Mouse (Mus musculus): ENCODE data around the gene Ap2s1. TPM values are rescaled to one million over a fixed set of nuclear protein-coding genes. Genes with fewer than 3 reads are reported as not detected.

Gene Ap2s1
- polyA plus RNA-seq (2014; fragmentation: Nextera tagmentation; extraction: Ambion mirVana): 274 and 282 TPM in 2 replicates

GRCm38 (mm10) chr7:16738073-16738696 lies at the start of gene Ap2s1:
Ap2s1 (plus strand) TSS chr7:16738410.
- Histone ChIP-seq H3K9me3 (ENCODE audit: control insufficient read depth, low read depth, low read length) (no peaks in the 10 kb centered on the region), H3K4me3 (ENCODE audit: low read depth, low read length) (peak within 1 kb of the TSS; percentile 77), H3K27me3 (ENCODE audit: control insufficient read depth, insufficient read depth, low read length) (no peaks in the 10 kb centered on the region), H3K36me3 (ENCODE audit: control insufficient read depth, insufficient read depth, low read length) (peaks cover 3% of the 10 kb centered on the region; the same call in 1 of the 2 replicates), H3K9ac (replicated peaks; ENCODE audit: low read depth, low read length) (peak within 1 kb of the TSS; percentile 84), H3K4me1 (ENCODE audit: control insufficient read depth, insufficient read depth, low read length) (peaks cover 10% of the 10 kb centered on the region; the same call in 1 of the 2 replicates), H3K4me2 (replicated peaks; ENCODE audit: low read depth, low read length) (peak within 1 kb of the TSS; percentile 90), H3K27ac (ENCODE audit: low read length) (peak within 1 kb of the TSS; percentile 67)
- ATAC-seq (ENCODE audit: insufficient number of reproducible peaks, insufficient read depth, low FRiP score, low read depth): peak; percentile 97
- under 1% methylated on average over 34 of the region's 34 CpGs for WGBS

DNA sequence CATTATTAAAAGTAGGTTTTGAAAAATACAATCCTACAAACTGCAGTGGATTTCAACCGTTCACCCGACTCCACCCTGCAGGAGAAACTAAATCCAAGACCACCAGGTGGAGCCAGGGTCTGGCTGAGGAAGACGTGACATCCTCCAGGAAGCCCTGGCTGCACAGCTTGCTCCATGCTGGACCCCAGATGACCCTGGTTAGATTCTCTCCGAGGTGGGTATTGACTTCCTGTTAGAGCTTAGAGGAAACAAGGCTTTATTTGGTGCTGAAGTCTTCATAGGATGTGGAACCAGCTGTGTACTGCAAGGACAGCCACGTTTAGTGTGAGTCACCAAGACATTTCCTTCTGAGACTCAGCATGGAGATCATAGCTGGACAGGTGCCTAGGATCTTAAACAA lies 49.0 kb upstream of the Ap2s1 start:
- H3K4me2 ChIP-seq (replicated peaks; ENCODE audit: low read depth, low read length): no peak overlapping the region
- H3K27me3 ChIP-seq (ENCODE audit: control insufficient read depth, insufficient read depth, low read length): no peaks in the 10 kb centered on the region
- no peak overlapping the region for H3K9ac ChIP-seq (replicated peaks; ENCODE audit: low read depth, low read length)
- ATAC-seq (ENCODE audit: insufficient number of reproducible peaks, insufficient read depth, low FRiP score, low read depth): no peak
- H3K4me1 ChIP-seq (ENCODE audit: control insufficient read depth, insufficient read depth, low read length): no peaks in the 10 kb centered on the region
- H3K4me3 ChIP-seq (ENCODE audit: low read depth, low read length): no peak overlapping the region
- H3K27ac ChIP-seq (ENCODE audit: low read length): no peak overlapping the region
- no peaks in the 10 kb centered on the region for H3K36me3 ChIP-seq (ENCODE audit: control insufficient read depth, insufficient read depth, low read length)
- no peaks in the 10 kb centered on the region for H3K9me3 ChIP-seq (ENCODE audit: control insufficient read depth, low read depth, low read length)
- WGBS: 78% methylated on average over 5 of the region's 5 CpGs

GRCm38 (mm10) chr7:16695025-16695424 lies 43.2 kb upstream of the Ap2s1 start:
- Histone ChIP-seq H3K4me1 (ENCODE audit: control insufficient read depth, insufficient read depth, low read length) (no peaks in the 10 kb centered on the region), H3K4me3 (ENCODE audit: low read depth, low read length) (no peak overlapping the region), H3K27me3 (ENCODE audit: control insufficient read depth, insufficient read depth, low read length) (no peaks in the 10 kb centered on the region), H3K9me3 (ENCODE audit: control insufficient read depth, low read depth, low read length) (no peaks in the 10 kb centered on the region), H3K36me3 (ENCODE audit: control insufficient read depth, insufficient read depth, low read length) (no peaks in the 10 kb centered on the region), H3K4me2 (replicated peaks; ENCODE audit: low read depth, low read length) (no peak overlapping the region), H3K27ac (ENCODE audit: low read length) (no peak overlapping the region), H3K9ac (replicated peaks; ENCODE audit: low read depth, low read length) (no peak overlapping the region)
- WGBS: 34% methylated on average over 3 of the region's 3 CpGs
- no peak for ATAC-seq (ENCODE audit: insufficient number of reproducible peaks, insufficient read depth, low FRiP score, low read depth)

GRCm38 (mm10) chr7:16699042-16699441 lies 39.2 kb upstream of the Ap2s1 start:
- no peaks in the 10 kb centered on the region for H3K4me1 ChIP-seq (ENCODE audit: control insufficient read depth, insufficient read depth, low read length)
- no peak overlapping the region for H3K9ac ChIP-seq (replicated peaks; ENCODE audit: low read depth, low read length)
- no peak overlapping the region for H3K4me2 ChIP-seq (replicated peaks; ENCODE audit: low read depth, low read length)
- H3K27ac ChIP-seq (ENCODE audit: low read length): no peak overlapping the region
- H3K27me3 ChIP-seq (ENCODE audit: control insufficient read depth, insufficient read depth, low read length): no peaks in the 10 kb centered on the region
- no peaks in the 10 kb centered on the region for H3K36me3 ChIP-seq (ENCODE audit: control insufficient read depth, insufficient read depth, low read length)
- 56% methylated on average over 2 of the region's 2 CpGs for WGBS
- ATAC-seq (ENCODE audit: insufficient number of reproducible peaks, insufficient read depth, low FRiP score, low read depth): no peak
- H3K9me3 ChIP-seq (ENCODE audit: control insufficient read depth, low read depth, low read length): no peaks in the 10 kb centered on the region
- no peak overlapping the region for H3K4me3 ChIP-seq (ENCODE audit: low read depth, low read length)

DNA sequence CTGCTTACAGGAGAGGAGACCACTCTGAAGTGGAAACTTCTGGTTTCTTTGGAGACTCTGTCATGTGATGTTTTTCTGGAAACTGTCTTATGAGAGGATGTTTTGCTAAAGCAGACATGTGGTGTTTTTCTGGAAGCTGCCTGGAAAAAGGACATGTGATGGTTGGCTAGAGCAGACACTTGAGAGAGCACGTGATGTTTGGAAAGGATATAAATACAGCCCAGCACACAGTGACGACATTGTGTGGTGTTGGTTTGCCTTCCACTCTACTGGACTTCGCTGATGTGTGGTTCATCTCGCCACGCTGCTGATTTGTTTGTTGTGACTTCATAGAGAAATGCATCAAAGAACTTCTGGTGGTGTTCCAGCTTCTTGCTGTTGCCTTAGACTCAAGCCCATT lies 37.6 kb upstream of the Ap2s1 start:
- H3K36me3 ChIP-seq (ENCODE audit: control insufficient read depth, insufficient read depth, low read length): no peaks in the 10 kb centered on the region
- H3K9me3 ChIP-seq (ENCODE audit: control insufficient read depth, low read depth, low read length): no peaks in the 10 kb centered on the region
- no peaks in the 10 kb centered on the region for H3K4me1 ChIP-seq (ENCODE audit: control insufficient read depth, insufficient read depth, low read length)
- no peak overlapping the region for H3K4me2 ChIP-seq (replicated peaks; ENCODE audit: low read depth, low read length)
- H3K4me3 ChIP-seq (ENCODE audit: low read depth, low read length): no peak overlapping the region
- ATAC-seq (ENCODE audit: insufficient number of reproducible peaks, insufficient read depth, low FRiP score, low read depth): no peak
- H3K9ac ChIP-seq (replicated peaks; ENCODE audit: low read depth, low read length): no peak overlapping the region
- no peaks in the 10 kb centered on the region for H3K27me3 ChIP-seq (ENCODE audit: control insufficient read depth, insufficient read depth, low read length)
- WGBS: 67% methylated on average over 5 of the region's 5 CpGs
- H3K27ac ChIP-seq (ENCODE audit: low read length): no peak overlapping the region

- Histone ChIP-seq H3K4me2 (replicated peaks; ENCODE audit: low read depth, low read length) (no peak overlapping the region), H3K4me3 (ENCODE audit: low read depth, low read length) (no peak overlapping the region), H3K27ac (ENCODE audit: low read length) (no peak overlapping the region), H3K36me3 (ENCODE audit: control insufficient read depth, insufficient read depth, low read length) (no peaks in the 10 kb centered on the region), H3K4me1 (ENCODE audit: control insufficient read depth, insufficient read depth, low read length) (no peaks in the 10 kb centered on the region), H3K27me3 (ENCODE audit: control insufficient read depth, insufficient read depth, low read length) (no peaks in the 10 kb centered on the region), H3K9me3 (ENCODE audit: control insufficient read depth, low read depth, low read length) (no peaks in the 10 kb centered on the region), H3K9ac (replicated peaks; ENCODE audit: low read depth, low read length) (no peak overlapping the region)
- 27% methylated on average over 9 of the region's 9 CpGs for WGBS
- ATAC-seq (ENCODE audit: insufficient number of reproducible peaks, insufficient read depth, low FRiP score, low read depth): no peak
Observed at GRCm38 (mm10) chr7:16706385-16706784, 31.8 kb upstream of the Ap2s1 start.

- H3K27me3 ChIP-seq (ENCODE audit: control insufficient read depth, insufficient read depth, low read length): no peaks in the 10 kb centered on the region
- no peaks in the 10 kb centered on the region for H3K36me3 ChIP-seq (ENCODE audit: control insufficient read depth, insufficient read depth, low read length)
- no peak overlapping the region for H3K4me3 ChIP-seq (ENCODE audit: low read depth, low read length)
- no peak overlapping the region for H3K9ac ChIP-seq (replicated peaks; ENCODE audit: low read depth, low read length)
- no peak overlapping the region for H3K4me2 ChIP-seq (replicated peaks; ENCODE audit: low read depth, low read length)
- H3K4me1 ChIP-seq (ENCODE audit: control insufficient read depth, insufficient read depth, low read length): no peaks in the 10 kb centered on the region
- H3K27ac ChIP-seq (ENCODE audit: low read length): no peak overlapping the region
- WGBS: 15% methylated on average over 9 of the region's 9 CpGs
- H3K9me3 ChIP-seq (ENCODE audit: control insufficient read depth, low read depth, low read length): no peaks in the 10 kb centered on the region
- ATAC-seq (ENCODE audit: insufficient number of reproducible peaks, insufficient read depth, low FRiP score, low read depth): no peak
Observed at GRCm38 (mm10) chr7:16708244-16708643, 30.0 kb upstream of the Ap2s1 start.

DNA sequence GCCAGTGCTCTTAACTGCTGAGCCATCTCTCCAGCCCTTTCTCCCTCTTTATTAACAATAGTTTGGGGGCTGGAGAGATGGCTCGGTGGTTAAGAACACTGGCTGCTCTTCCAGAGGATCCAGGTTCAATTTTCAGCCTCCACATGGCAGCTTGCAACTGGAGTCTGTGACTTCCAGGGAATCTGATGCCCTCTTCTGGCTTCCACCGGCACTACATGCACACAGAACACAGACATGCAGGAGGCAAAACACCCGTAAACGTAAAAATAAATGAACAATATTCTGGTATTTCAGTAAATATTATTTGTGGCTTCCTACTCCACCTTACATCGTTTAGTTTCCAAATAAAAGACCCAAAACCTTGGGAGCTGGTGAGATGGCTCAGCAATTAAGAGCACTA lies 27.6 kb upstream of the Ap2s1 start:
- Histone ChIP-seq H3K4me2 (replicated peaks; ENCODE audit: low read depth, low read length) (no peak overlapping the region), H3K27me3 (ENCODE audit: control insufficient read depth, insufficient read depth, low read length) (no peaks in the 10 kb centered on the region), H3K27ac (ENCODE audit: low read length) (no peak overlapping the region), H3K4me1 (ENCODE audit: control insufficient read depth, insufficient read depth, low read length) (no peaks in the 10 kb centered on the region), H3K36me3 (ENCODE audit: control insufficient read depth, insufficient read depth, low read length) (no peaks in the 10 kb centered on the region), H3K9ac (replicated peaks; ENCODE audit: low read depth, low read length) (no peak overlapping the region), H3K9me3 (ENCODE audit: control insufficient read depth, low read depth, low read length) (no peaks in the 10 kb centered on the region), H3K4me3 (ENCODE audit: low read depth, low read length) (no peak overlapping the region)
- ATAC-seq (ENCODE audit: insufficient number of reproducible peaks, insufficient read depth, low FRiP score, low read depth): no peak
- 80% methylated on average over 5 of the region's 5 CpGs for WGBS
